Mouse (Mus musculus) neutrophil, adult 83 days (primary cell): ENCODE results near the gene Gm13276. TPM values are rescaled to one million over a fixed set of nuclear protein-coding genes. Genes with fewer than 3 reads are reported as not detected.

Experiments
- total RNA-seq, 2 experiments: library from RNA; stranded (reverse); gene quantifications; one replicate each; pipeline ENCODE4 v1.2.4; 2023

Gm13276 gene
- total RNA-seq: not detected

DNA sequence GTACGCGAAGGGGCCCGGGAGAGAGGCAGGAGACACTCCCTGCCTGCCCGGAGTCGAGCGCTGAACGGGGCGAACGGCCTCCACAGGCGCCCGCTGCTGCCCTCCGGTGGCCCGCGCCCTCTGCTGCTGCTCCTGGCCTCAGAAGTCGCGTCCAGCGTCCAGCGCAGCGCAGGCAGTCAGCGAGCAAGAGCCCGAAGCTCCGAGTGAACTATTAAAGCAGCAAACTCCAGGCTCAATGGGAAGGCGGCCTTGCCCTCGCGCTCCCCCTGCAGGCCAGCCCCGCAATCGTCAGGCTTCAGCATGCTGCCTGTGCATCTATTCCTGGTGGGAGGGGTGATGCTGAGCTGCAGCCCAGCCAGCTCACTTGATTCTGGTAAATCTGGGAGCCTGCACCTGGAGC, at the start of gene Gm13276:
TSS of gene Gm13276 (plus strand) at position 301 of the 400 bp plus-strand sequence.

GRCm38 (mm10) chr4:88754818-88755340, 30.6 kb upstream of the Gm13276 start, which contains the start of gene Gm13271:
Gm13271 (plus strand) TSS chr4:88754868.

GRCm38 (mm10) chr4:88759610-88760268, 25.8 kb upstream of the Gm13276 start, which contains the start of gene Gm13283:
Gm13283 (plus strand) TSS chr4:88760119.

GRCm38 (mm10) chr4:88773534-88773933, 12.0 kb upstream of the Gm13276 start, which contains the start of gene Gm13290:
Gm13290 (plus strand) TSS chr4:88773834.

GRCm38 (mm10) chr4:88776622-88777021, 8.9 kb upstream of the Gm13276 start, which contains the start of gene Gm13289:
Gm13289 (plus strand) TSS chr4:88776922.

GRCm38 (mm10) chr4:88779550-88779949, 6.0 kb upstream of the Gm13276 start, which contains the start of gene Gm13272:
Gm13272 (plus strand) TSS chr4:88779850.

GRCm38 (mm10) chr4:88781831-88782230, 3.7 kb upstream of the Gm13276 start, which contains the start of gene Ifnz:
Ifnz (plus strand) TSS chr4:88782131.

DNA sequence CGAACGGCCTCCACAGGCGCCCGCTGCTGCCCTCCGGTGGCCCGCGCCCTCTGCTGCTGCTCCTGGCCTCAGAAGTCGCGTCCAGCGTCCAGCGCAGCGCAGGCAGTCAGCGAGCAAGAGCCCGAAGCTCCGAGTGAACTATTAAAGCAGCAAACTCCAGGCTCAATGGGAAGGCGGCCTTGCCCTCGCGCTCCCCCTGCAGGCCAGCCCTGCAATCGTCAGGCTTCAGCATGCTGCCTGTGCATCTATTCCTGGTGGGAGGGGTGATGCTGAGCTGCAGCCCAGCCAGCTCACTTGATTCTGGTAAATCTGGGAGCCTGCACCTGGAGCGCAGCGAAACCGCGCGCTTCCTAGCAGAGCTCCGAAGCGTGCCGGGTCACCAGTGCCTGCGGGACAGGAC, 2.9 kb downstream of the Gm13276 start, which contains the start of gene Gm13277:
TSS of gene Gm13277 (plus strand) at position 231 of the 400 bp plus-strand sequence.

DNA sequence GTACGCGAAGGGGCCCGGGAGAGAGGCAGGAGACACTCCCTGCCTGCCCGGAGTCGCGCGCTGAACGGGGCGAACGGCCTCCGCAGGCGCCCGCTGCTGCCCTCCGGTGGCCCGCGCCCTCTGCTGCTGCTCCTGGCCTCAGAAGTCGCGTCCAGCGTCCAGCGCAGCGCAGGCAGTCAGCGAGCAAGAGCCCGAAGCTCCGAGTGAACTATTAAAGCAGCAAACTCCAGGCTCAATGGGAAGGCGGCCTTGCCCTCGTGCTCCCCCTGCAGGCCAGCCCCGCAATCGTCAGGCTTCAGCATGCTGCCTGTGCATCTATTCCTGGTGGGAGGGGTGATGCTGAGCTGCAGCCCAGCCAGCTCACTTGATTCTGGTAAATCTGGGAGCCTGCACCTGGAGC, 5.7 kb downstream of the Gm13276 start, which contains the start of gene Gm13278:
TSS of gene Gm13278 (plus strand) at position 301 of the 400 bp plus-strand sequence.

GRCm38 (mm10) chr4:88793936-88794675, 8.6 kb downstream of the Gm13276 start, which contains the start of gene Gm13275:
Gm13275 (plus strand) TSS chr4:88794487.

DNA sequence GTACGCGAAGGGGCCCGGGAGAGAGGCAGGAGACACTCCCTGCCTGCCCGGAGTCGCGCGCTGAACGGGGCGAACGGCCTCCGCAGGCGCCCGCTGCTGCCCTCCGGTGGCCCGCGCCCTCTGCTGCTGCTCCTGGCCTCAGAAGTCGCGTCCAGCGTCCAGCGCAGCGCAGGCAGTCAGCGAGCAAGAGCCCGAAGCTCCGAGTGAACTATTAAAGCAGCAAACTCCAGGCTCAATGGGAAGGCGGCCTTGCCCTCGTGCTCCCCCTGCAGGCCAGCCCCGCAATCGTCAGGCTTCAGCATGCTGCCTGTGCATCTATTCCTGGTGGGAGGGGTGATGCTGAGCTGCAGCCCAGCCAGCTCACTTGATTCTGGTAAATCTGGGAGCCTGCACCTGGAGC, 11.6 kb downstream of the Gm13276 start, which contains the start of gene Gm13279:
TSS of gene Gm13279 (plus strand) at position 301 of the 400 bp plus-strand sequence.

DNA sequence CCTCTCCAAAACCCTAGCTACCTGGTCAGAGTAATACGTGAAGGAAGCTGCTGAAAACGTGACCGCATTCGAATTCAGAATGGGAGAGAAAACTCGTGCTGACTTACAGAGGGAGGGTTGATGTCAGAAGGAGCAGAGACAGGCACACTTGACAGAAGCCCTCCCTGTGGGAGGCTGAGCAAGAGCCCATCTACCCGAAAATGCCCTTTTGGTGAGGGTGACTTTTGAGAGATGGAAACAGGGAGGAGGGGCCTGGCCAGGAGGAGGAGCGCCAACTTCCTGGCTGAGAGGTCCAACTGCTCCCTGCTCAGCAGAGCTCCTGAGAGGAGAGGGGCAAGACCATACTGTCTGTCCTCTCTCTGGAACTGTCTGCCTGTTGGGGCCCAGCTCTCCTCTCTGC, 13.9 kb downstream of the Gm13276 start, which contains the start of gene Gm13285:
TSS of gene Gm13285 (plus strand) at position 301 of the 400 bp plus-strand sequence.

DNA sequence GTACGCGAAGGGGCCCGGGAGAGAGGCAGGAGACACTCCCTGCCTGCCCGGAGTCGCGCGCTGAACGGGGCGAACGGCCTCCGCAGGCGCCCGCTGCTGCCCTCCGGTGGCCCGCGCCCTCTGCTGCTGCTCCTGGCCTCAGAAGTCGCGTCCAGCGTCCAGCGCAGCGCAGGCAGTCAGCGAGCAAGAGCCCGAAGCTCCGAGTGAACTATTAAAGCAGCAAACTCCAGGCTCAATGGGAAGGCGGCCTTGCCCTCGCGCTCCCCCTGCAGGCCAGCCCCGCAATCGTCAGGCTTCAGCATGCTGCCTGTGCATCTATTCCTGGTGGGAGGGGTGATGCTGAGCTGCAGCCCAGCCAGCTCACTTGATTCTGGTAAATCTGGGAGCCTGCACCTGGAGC, 17.4 kb downstream of the Gm13276 start, which contains the start of gene Gm13287:
TSS of gene Gm13287 (plus strand) at position 301 of the 400 bp plus-strand sequence.

GRCm38 (mm10) chr4:88805231-88805630, 19.7 kb downstream of the Gm13276 start, which contains the start of gene Gm13288:
Gm13288 (plus strand) TSS chr4:88805531.

DNA sequence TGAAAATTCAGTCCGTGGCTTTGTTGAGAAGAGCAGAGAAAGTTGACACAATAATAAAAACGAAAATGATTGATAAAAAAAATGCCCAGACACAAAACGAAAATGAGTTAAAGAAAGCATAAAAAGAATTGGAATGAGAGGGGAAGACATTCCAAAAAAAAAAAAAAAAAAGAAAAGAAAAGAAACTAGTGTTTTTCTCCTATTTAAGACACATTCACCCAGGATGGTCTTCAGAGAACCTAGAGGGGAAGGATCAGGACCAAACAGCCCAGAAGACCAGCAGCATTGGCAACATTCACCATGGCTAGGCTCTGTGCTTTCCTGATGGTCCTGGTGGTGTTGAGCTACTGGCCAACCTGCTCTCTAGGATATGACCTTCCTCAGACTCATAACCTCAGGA, 30.4 kb downstream of the Gm13276 start, which contains the start of gene Ifna7:
TSS of gene Ifna7 (plus strand) at position 301 of the 400 bp plus-strand sequence.

DNA sequence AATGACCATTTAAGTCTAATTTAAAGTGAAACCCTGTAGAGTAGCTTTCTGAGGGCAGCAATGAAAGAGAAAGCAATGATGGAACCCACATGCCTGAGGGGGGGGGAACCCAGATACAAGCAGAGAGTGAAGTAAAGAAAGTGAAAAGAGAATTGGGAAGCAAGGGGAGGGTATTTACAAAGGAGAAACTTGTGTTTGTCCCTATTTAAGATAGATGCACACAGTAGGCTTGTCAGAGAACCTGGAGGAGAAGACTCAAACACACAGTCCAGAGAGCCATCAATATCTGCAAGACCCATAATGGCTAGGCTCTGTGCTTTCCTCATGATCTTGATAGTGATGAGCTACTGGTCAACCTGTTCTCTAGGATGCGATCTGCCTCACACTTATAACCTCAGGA, 34.1 kb downstream of the Gm13276 start, which contains the start of gene Ifna11:
TSS of gene Ifna11 (plus strand) at position 301 of the 400 bp plus-strand sequence.

DNA sequence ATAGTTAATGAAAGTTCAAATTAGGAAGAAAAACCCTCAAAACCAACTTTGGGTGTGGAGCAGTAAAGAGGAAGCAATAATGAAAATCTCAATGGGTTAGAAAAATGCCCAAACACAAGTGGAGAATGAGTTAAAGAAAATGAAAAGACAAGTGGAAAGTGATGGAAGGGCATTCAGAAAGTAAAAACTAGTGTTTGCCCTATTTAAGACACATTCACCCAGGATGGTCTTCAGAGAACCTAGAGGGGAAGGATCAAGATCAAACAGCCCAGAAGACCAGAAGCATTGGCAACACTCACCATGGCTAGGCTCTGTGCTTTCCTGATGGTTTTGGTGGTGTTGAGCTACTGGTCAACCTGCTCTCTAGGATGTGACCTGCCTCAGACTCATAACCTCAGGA, 41.6 kb downstream of the Gm13276 start, which contains the start of gene Ifna6:
TSS of gene Ifna6 (plus strand) at position 301 of the 400 bp plus-strand sequence.

DNA sequence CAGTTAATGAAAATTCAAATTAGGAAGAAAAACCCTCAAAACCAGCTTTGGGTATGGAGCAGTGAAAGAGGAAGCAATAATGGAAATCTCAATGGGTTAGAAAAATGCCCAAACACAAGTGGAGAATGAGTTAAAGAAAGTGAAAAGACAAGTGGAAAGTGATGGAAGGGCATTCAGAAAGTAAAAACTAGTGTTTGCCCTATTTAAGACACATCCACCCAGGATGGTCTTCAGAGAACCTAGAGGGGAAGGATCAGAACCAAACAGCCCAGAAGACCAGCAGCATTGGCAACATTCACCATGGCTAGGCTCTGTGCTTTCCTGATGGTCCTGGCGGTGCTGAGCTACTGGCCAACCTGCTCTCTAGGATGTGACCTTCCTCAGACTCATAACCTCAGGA, 49.7 kb downstream of the Gm13276 start, which contains the start of gene Ifna5:
TSS of gene Ifna5 (plus strand) at position 301 of the 400 bp plus-strand sequence.

